Mouse (Mus musculus): ENCODE results near the gene Cdc6.

The Cdc6 gene

GRCm38 (mm10) chr11:98907437-98908173 lies at the start of gene Cdc6:
Gene Cdc6, plus strand, starts transcription at chr11:98907801.
- DNase-seq, result peak; percentile 96

- DNase-seq, result peak; percentile 95
Observed at GRCm38 (mm10) chr11:98858759-98859731, 48.6 kb upstream of the Cdc6 start.

DNA sequence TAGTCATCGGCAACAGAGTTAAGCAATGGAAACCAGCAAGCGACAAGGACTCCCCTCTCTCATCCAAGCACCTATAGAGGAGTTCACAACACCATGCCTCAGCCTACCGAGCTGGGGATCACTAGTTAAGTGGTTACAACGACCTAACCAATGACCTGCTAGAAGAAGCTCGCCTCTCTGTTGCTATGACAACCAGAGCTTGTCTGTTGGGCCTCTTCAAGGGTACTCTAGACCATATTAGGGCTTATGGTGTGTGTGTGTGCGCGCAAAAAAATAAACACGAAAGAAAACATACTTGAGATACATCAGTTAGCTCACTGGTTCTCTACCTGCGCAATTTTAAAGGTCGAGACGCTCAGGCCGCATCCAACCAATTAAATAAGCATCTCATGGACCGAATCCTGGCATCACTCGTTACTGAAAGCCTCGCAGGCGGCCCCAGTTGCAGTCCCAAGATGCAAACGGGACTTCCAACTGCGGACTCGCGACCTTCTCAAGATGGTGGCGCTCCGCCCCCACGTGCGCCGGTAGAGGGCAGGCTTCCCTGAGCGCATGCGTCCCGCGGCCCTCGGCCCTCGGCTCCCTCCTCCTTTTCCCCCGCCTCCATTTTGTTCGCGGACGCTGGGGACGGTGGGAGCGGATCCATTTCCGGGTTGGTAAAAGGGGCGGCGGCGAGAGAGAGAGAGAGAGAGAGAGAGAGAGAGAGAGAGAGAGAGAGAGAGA lies 44.4 kb upstream of the Cdc6 start, which contains the start of gene Wipf2:
Gene Wipf2 (plus strand): TSS at position 611 of the 723 bp plus-strand sequence.
- peak; percentile 97 for DNase-seq

- no peak for DNase-seq
Observed at GRCm38 (mm10) chr11:98863751-98864429, 43.7 kb upstream of the Cdc6 start.

DNA sequence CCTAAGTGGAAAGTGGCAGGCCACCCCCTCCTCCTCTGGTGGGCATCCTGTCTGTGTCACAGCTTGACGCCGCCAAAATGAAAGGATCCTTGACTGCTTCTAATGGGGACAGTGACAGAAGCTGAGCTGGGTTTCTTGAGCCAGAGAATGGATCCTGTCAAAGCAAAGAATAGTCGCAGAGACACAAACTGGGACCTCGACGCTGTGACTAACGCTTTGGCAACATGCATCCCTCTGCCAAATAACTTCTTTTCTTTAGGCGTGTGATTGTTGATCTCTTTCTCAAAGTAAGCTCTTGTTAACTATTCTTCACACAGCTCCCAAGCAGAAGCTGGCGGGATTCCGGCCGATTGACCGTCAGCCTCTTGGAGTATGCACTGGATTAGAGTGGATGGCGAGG lies 40.3 kb upstream of the Cdc6 start:
- no peak for DNase-seq

DNA sequence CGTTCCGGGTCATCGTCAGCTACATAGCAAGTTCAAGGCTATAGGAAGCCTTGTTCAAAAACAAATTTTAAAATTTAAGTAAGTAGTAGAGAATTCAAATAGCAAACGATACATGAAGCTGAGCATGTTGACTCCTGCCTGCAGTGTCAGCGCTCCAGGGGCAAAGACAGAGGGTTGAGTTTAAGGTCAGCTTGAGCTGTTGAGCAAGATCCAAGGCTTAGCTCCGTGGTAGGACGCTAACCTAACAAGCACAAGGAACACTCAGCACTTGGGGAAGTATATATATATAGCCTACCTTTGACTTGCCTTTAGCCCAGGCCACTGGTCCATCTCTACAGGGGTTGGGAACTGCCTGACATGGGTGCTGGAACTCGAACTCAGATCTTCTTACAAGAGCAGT lies 37.7 kb upstream of the Cdc6 start:
- no peak for DNase-seq

- peak; percentile 21 for DNase-seq
Observed at GRCm38 (mm10) chr11:98870791-98871190, 36.8 kb upstream of the Cdc6 start.

GRCm38 (mm10) chr11:98871416-98871815 lies 36.2 kb upstream of the Cdc6 start:
- no peak for DNase-seq

DNA sequence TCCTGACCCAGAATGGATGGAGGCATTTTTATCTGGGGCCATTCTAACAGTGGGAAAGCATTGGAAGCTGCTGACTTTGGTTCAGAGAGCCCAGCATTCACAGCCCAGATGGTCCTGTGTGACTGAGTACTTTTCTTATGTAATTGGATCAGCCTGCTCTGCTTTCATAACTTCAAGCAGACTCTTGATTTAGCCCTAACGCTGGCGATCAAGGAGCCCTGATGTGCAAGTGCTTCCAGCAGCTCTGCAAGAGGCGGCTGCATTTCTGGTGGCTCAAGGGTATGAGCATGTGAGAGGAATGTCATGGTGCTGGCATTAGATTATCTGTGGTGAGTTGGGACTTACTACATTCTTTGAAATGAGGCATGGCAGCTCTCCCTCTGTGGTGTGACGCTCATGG lies 35.6 kb upstream of the Cdc6 start:
- peak; percentile 32 for DNase-seq

- DNase-seq, result peak; percentile 84
Observed at GRCm38 (mm10) chr11:98873900-98874299, 33.7 kb upstream of the Cdc6 start.

DNA sequence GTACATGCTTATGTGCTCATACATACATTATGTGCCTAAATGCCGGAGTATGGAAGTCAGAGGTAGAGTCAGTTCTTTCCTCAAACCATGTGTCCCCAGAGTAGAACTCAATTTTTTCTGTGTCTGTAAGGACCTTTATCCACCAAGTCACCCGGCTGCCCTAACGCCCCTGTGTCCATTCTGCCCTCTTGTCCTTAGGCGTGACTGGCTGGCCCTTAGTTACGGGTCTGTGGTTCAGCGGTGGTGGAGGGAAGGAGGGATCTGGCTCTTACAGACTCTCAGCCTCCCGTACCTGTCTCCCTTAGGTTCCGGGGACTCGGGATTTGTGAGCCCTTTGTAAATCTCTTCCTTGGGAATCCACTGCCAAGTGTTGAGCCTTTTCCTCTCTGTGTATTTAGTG lies 30.6 kb upstream of the Cdc6 start:
- DNase-seq, result no peak

- DNase-seq, result no peak
Observed at GRCm38 (mm10) chr11:98887703-98888102, 19.9 kb upstream of the Cdc6 start.

DNA sequence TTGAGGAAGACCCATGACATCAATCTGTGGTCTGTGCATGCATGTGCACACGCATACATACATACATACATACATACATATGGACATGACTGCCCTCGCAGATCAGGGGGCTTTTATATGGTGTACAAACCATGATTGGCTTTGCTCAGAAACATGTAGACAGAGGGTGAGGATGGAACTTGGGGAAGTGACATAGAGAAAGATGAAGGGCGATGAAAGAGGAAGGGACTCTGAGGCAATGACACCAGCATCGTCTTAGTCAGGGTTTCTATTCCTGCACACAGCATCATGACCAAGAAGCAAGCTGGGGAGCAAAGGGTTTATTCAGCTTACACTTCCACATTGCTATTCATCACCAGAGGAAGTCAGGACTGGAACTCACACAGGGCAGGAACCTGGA lies 18.5 kb upstream of the Cdc6 start:
- no peak for DNase-seq

- DNase-seq, result no peak
Observed at GRCm38 (mm10) chr11:98889977-98890376, 17.6 kb upstream of the Cdc6 start.

- no peak for DNase-seq
Observed at GRCm38 (mm10) chr11:98892426-98892825, 15.2 kb upstream of the Cdc6 start.

DNA sequence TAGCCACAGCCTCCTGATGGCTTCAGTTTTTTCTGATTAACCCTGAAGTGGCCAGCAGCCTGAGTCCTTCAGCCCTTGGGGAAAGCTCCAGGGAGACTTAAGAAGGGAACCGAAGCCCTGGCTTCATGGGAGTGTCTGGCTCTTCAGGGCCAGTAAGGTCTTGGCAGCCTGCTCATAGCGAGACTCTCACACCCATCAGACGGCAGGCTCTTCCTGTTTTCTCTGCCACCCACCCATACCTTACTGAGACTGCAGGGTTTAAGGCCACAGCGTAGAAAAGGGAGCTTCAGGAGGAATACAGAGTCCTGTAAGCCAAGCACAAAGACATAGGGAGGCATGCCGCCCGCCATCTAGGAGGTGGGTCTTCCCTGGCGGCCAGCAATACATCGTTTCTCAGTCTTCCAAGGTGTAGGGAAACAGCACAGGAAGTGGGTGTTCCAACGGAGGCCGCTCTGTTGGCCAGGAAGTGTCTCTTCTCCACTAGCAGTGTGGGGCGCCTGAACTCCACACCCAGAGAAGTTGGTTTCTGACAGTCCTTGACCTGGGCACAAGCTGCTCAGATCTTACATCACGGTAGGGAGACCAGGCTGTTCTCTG lies 7.0 kb upstream of the Cdc6 start:
- no peak for DNase-seq

DNA sequence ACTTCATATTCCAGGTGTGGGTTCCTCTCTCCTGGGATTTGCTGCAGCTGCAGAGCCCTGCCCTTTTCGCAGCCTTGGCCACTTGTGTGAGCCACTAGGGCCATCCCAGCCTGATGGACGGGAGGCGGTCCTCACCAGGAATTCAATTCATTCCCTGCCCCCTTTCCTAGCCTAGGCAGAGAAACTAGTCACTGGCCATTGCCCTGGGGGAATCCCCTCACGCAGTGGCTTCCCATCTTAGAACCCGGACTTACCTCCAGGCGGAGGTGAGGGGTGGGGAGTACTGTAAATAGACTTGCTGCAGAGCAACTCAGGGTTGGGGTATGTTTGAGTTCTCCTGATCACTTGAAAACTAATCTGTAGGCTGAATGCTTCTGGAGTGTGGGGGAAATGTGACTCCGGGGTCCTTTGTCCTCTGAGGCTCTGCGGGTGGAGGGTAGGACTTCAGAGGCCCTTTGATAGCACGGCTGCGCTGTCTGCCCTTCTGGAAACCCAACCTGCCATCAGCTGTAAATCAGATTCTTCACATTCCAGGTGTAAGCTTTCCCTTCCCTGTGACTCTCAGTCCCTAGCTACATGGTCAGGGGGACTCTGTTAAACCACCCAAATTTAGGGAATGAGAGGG lies 4.9 kb upstream of the Cdc6 start:
- no peak for DNase-seq

GRCm38 (mm10) chr11:98904577-98904976 lies 3.0 kb upstream of the Cdc6 start:
- no peak for DNase-seq

GRCm38 (mm10) chr11:98905033-98905432 lies 2.6 kb upstream of the Cdc6 start:
- peak; percentile 28 for DNase-seq

DNA sequence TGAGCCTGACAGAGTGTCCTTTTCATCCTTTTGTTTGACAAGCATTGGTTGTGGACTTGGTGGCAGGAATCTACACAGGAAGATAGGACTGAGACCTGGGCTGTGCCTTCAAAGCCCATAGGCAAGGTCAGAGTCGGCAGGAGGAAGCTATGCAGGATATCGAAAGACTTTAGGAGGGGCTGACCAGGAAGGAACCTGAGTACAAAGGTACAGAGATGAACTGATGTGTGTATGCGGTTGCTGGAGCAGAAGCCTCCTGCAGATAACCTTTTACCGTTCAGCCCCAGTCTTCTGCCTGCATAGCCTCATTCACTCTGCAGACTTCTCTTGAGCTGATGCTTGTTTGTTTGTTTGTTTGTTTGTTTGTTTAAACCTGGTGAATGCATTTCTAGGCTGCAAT lies 2.0 kb upstream of the Cdc6 start:
- no peak for DNase-seq

DNA sequence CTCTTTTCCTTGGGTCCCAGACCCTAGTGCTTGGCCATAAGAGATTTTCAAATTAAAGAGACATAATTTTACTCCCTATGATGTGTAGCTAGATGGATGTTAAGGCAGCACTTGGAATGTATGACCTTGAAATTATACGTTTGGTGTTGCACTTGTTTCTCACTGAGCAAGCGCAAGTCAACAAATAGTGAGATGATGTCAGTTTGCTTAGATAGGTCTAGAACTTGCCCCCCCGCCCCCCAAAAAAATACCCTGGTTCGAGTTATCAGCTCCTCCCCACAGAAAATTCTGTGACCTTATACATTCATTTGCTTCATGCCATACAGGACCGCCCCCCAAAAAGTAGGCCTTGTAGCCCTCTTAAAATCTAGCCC lies 551 bp upstream of the Cdc6 start:
- no peak for DNase-seq

- DNase-seq, result peak; percentile 82
Observed at GRCm38 (mm10) chr11:98909654-98910053, 2.1 kb downstream of the Cdc6 start.
